Mouse (Mus musculus): ENCODE measurements around the gene Mrpl24. TPM values are rescaled to one million over a fixed set of nuclear protein-coding genes. Genes with fewer than 3 reads are reported as not detected.

Mrpl24 gene
- polyA plus RNA-seq, 1 experiment from 2014 or later, result 166 TPM

- no peak for TF ChIP-seq CTCF (IDR thresholded peaks at IDR 0.05)
- H3K27me3 ChIP-seq, result no peaks in the 10 kb centered on the region
- POLR2A ChIA-PET, result interaction anchor here (1.2 to 6.8 kb wide), 4 partner anchors 10 to 35 kb away, joined by 3 to 96 read pairs (median 6); no protein-coding TSS in a partner anchor
- DNase-seq (ENCODE audit: low read depth, low spot score) (no peak), ATAC-seq (peak; percentile 65)
- CTCF ChIA-PET, result interaction anchor here (1.0 to 18.9 kb wide), 16 partner anchors 10 to 200 kb away, joined by 3 to 437 read pairs (median 6); no protein-coding TSS in a partner anchor
- in situ Hi-C loops (cut with MboI; ENCODE audit: low pct_unique_long_range_greater_than_20kb), result no loop called here
These were observed 51.7 kb downstream of the Mrpl24 start, which contains the start of gene Nes for GRCm38 (mm10) chr3:87970939-87971488. Gene Nes (plus strand): TSS chr3:87971078.

DNA sequence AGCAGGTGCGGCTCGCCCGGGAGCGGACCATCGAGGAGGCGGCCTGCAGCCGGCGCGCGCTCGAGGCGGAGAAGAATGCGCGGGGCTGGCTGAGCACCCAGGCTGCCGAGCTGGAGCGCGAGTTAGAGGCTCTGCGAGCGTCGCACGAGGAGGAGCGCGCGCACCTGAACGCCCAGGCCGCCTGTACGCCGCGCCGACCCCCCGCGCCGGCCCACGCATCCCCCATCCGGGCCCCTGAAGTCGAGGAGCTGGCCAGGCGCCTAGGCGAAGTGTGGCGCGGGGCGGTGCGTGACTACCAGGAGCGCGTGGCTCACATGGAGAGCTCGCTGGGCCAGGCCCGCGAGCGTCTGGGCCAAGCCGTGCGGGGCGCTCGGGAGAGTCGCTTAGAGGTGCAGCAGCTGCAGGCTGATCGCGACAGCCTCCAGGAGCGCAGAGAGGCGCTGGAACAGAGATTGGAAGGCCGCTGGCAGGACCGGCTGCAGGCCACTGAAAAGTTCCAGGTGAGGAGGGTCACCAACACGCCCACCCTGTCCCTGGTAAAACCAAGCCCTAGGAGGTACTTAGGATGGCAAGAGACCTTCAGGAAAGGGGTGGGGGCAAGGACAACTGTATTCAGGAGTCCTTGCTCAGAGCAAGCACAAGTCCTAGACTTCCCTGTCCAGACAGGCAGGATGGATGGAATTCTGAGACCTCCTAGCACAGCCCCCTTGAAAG, 52.3 kb downstream of the Mrpl24 start:
- DNase-seq (ENCODE audit: low read depth, low spot score), result no peak
- in situ Hi-C loops (cut with MboI; ENCODE audit: low pct_unique_long_range_greater_than_20kb), result no loop called here
- ATAC-seq, result peak; percentile 17
- ChIA-PET CTCF (interaction anchor here (1.0 to 18.9 kb wide), 11 partner anchors 11 to 201 kb away, joined by 3 to 437 read pairs (median 7); no protein-coding TSS in a partner anchor), POLR2A (interaction anchor here (1.2 to 6.8 kb wide), 3 partner anchors 12 to 36 kb away, joined by 3 to 96 read pairs (median 7); no protein-coding TSS in a partner anchor)
- TF ChIP-seq CTCF (IDR thresholded peaks at IDR 0.05), result no peak
- H3K27me3 ChIP-seq, result no peaks in the 10 kb centered on the region

GRCm38 (mm10) chr3:87972203-87972664, 52.9 kb downstream of the Mrpl24 start:
- CTCF ChIA-PET, result interaction anchor here (1.4 to 18.9 kb wide), 6 partner anchors 12 to 201 kb away, joined by 3 to 437 read pairs (median 22); no protein-coding TSS in a partner anchor
- in situ Hi-C loops (cut with MboI; ENCODE audit: low pct_unique_long_range_greater_than_20kb), result no loop called here
- H3K27me3 ChIP-seq, result no peaks in the 10 kb centered on the region
- ATAC-seq, result no peak
- no peak for DNase-seq (ENCODE audit: low read depth, low spot score)
- POLR2A ChIA-PET, result interaction anchor here (6.8 kb wide), 1 partner anchor 12 kb away, joined by 96 read pairs; no protein-coding TSS in a partner anchor
- no peak for TF ChIP-seq CTCF (IDR thresholded peaks at IDR 0.05)

GRCm38 (mm10) chr3:87972776-87973175, 53.5 kb downstream of the Mrpl24 start:
- in situ Hi-C loops (cut with MboI; ENCODE audit: low pct_unique_long_range_greater_than_20kb), result no loop called here
- ChIA-PET POLR2A (interaction anchor here (6.8 kb wide), 1 partner anchor 11 kb away, joined by 96 read pairs; no protein-coding TSS in a partner anchor), CTCF (interaction anchor here (1.9 to 18.9 kb wide), 3 partner anchors 12 to 97 kb away, joined by 6 to 437 read pairs (median 63); no protein-coding TSS in a partner anchor)
- no peak for DNase-seq (ENCODE audit: low read depth, low spot score)
- TF ChIP-seq CTCF (IDR thresholded peaks at IDR 0.05), result no peak
- no peak for ATAC-seq
- no peaks in the 10 kb centered on the region for H3K27me3 ChIP-seq

Other genes starting within 250 kb of the Mrpl24 start
- gene Lrrc71, start 170.9 kb upstream of the Mrpl24 start, polyA plus RNA-seq (2021), result 0.12 TPM
- gene Ntrk1, start 124.3 kb upstream of the Mrpl24 start, polyA plus RNA-seq (2021), result not detected
- gene Insrr, start 122.6 kb upstream of the Mrpl24 start, polyA plus RNA-seq (2021), result 0.06 TPM
- 2.8 TPM for gene Pear1, start 95.2 kb upstream of the Mrpl24 start, polyA plus RNA-seq (2021)
- gene Sh2d2a, start 72.8 kb upstream of the Mrpl24 start, polyA plus RNA-seq (2021), result not detected
- 72.2 TPM for gene Prcc, start 33.9 kb upstream of the Mrpl24 start, polyA plus RNA-seq (2021)
- gene Hdgf, start 13.2 kb upstream of the Mrpl24 start, polyA plus RNA-seq (2021), result 503 TPM
- gene Isg20l2, start 10.8 kb downstream of the Mrpl24 start, polyA plus RNA-seq (2021), result 38.5 TPM
- gene Rrnad1, start 11.2 kb downstream of the Mrpl24 start, polyA plus RNA-seq (2021), result 24.6 TPM
- 0.59 TPM for gene Crabp2, start 29.2 kb downstream of the Mrpl24 start, polyA plus RNA-seq (2021)
- 45.0 TPM for gene Nes, start 51.6 kb downstream of the Mrpl24 start, polyA plus RNA-seq (2021)
- gene Bcan, start 80.7 kb downstream of the Mrpl24 start, polyA plus RNA-seq (2021), result 0.28 TPM
- gene Hapln2, start 108.1 kb downstream of the Mrpl24 start, polyA plus RNA-seq (2021), result 0.32 TPM
- gene Gpatch4, start 123.6 kb downstream of the Mrpl24 start, polyA plus RNA-seq (2021), result 32.8 TPM
- gene Naxe, start 139.0 kb downstream of the Mrpl24 start, polyA plus RNA-seq (2021), result 198 TPM
- gene Ttc24, start 158.8 kb downstream of the Mrpl24 start, polyA plus RNA-seq (2021), result not detected
- gene Iqgap3, start 162.5 kb downstream of the Mrpl24 start, polyA plus RNA-seq (2021), result 55.8 TPM
- gene Mef2d, start 222.9 kb downstream of the Mrpl24 start, polyA plus RNA-seq (2021), result 62.7 TPM

All from Patski (cell line).